Mouse (Mus musculus) embryonic facial prominence, embryonic 14.5 days (tissue): ENCODE measurements around the gene Adgrv1. TPM values are rescaled to one million over a fixed set of nuclear protein-coding genes. Genes with fewer than 3 reads are reported as not detected.
A peak's percentile ranks its signal among the peaks of the same experiment; 100 is the strongest.

Experiments used
- ATAC-seq: fragments of 200-750 bp; cut with Nextera tagmentation; 2 replicates; pipeline ENCODE4 v1.8.0; 2017; ENCODE audit warnings: low read depth, moderate number of reproducible peaks, moderate TSS enrichment
- DNase-seq: peaks from one replicate; pipeline ENCODE4 v3.0.0-alpha.2; 2015; ENCODE audit warnings: low spot score
- H3K27ac ChIP-seq: fragments of 300-500 bp; sonication (generic); replicated peaks from 2 replicates; pipeline ENCODE4 v1.5.1; 2014; ENCODE audit warnings: low read depth, mild to moderate bottlenecking, low read length, moderate library complexity
- H3K27me3 ChIP-seq: fragments of 300-500 bp; sonication (generic); replicated peaks from 2 replicates; pipeline ENCODE4 v1.6.1; 2014; ENCODE audit warnings: low read length; ENCODE audit not compliant: control insufficient read depth, insufficient read depth
- H3K36me3 ChIP-seq: fragments of 300-500 bp; sonication (generic); 2 replicates; pipeline ENCODE4 v1.6.1; 2014; ENCODE audit warnings: low read length, mixed read lengths; ENCODE audit not compliant: control insufficient read depth, insufficient read depth
- H3K4me1 ChIP-seq: fragments of 300-500 bp; sonication (generic); 2 replicates; pipeline ENCODE4 v1.6.1; 2014; ENCODE audit warnings: antibody characterized with exemption, low read length; ENCODE audit not compliant: control insufficient read depth, insufficient read depth
- H3K4me2 ChIP-seq: fragments of 300-500 bp; sonication (generic); 2 replicates; pipeline ENCODE4 v1.6.1; 2014; ENCODE audit warnings: low read depth, mild to moderate bottlenecking, low read length, moderate library complexity, mixed read lengths
- H3K4me3 ChIP-seq: fragments of 300-500 bp; sonication (generic); 2 replicates; pipeline ENCODE4 v1.5.1; 2014; ENCODE audit warnings: low read depth, mild to moderate bottlenecking, low read length
- H3K9ac ChIP-seq: fragments of 300-500 bp; sonication (generic); 2 replicates; pipeline ENCODE4 v1.6.1; 2014; ENCODE audit warnings: low read depth, mild to moderate bottlenecking, low read length, moderate library complexity, mixed read lengths
- H3K9me3 ChIP-seq: fragments of 300-500 bp; sonication (generic); 2 replicates; pipeline ENCODE4 v1.6.1; 2016; ENCODE audit warnings: low read length; ENCODE audit not compliant: control insufficient read depth
- WGBS: fragments of 180-500 bp; shearing (Covaris S2); extraction: QIAGEN DNeasy Blood & Tissue Kit; methylation state at CpG from one replicate; pipeline ENCODE4 v1.1.7; 2014; 5-methylcytosine and 5-hydroxymethylcytosine counted together
- polyA plus RNA-seq: library from polyadenylated mRNA; unstranded; fragments of >200 nt; fragmentation: Nextera tagmentation; extraction: Ambion mirVana; gene quantifications from 2 replicates; pipeline ENCODE4 v1.2.1, GENCODE M21; 2014

Gene Adgrv1
- polyA plus RNA-seq, 1 experiment from 2014 or later = 0.61 TPM

DNA sequence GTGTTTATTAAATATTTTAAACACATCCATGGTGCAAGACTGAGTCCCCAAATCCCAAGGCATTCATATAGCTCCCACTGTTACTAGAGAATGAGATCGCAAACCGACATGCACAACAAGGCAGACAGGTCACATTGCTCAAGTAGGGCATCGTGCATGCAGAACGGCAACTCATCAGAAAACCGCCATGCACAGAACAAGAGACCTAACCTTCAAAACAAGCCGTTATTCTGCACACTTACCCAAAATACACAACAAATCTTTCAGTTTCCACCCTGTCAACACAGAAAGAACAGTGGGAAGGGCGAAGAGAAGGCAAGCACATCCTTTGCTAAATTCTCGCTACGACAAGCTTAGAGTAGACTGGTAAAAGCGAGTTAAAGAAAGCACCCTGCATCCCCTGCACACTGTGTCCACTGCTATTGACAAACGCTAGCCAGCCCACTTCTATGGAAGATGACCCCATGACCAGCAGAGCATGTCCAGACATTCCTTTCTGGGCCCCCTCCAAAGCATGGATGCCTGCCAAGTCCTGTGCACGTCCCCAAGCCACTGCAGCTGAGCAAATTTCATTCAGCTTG lies 62.6 kb downstream of the Adgrv1 start:
- Histone ChIP-seq H3K27me3 (no peaks in the 10 kb centered on the region), H3K36me3 (no peaks in the 10 kb centered on the region), H3K4me2 (peak overlapping the region; percentile 12; the same call in 1 of the 2 replicates), H3K9ac (no peak overlapping the region), H3K9me3 (no peaks in the 10 kb centered on the region), H3K27ac (no peak overlapping the region), H3K4me3 (no peak overlapping the region), H3K4me1 (no peaks in the 10 kb centered on the region; the same call in 1 of the 2 replicates)
- DNase-seq (peak; percentile 75), ATAC-seq (peak; percentile 57; the same call in 1 of the 2 replicates)
- 58% methylated on average over 12 of the region's 12 CpGs for WGBS

DNA sequence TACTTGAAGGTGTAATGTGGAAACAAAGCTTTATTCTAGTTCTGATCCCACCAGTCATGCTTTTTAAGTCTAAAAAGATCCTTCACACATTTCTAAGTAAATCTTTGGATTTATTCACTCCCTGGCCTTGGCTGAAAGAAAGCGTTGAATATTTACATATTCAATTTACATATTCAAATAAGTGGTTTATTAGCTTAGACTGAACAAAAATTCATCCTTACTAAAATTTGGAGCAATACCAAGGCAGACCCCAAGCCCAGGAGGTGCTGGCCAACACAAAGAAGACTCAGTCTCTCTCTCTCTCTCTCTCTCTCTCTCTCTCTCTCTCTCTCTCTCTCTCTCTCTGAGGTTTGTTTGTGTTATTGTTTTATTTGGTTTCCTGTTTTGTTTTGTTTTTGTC lies 82.9 kb downstream of the Adgrv1 start:
- no peaks in the 10 kb centered on the region for H3K4me1 ChIP-seq
- H3K27me3 ChIP-seq = no peaks in the 10 kb centered on the region
- H3K36me3 ChIP-seq = no peaks in the 10 kb centered on the region
- no peak overlapping the region for H3K27ac ChIP-seq
- 80% methylated on average over 1 of the region's 1 CpGs for WGBS
- no peaks in the 10 kb centered on the region for H3K9me3 ChIP-seq
- no peak for DNase-seq
- no peak for ATAC-seq
- no peak overlapping the region for H3K4me3 ChIP-seq
- no peak overlapping the region for H3K4me2 ChIP-seq
- H3K9ac ChIP-seq = no peak overlapping the region

DNA sequence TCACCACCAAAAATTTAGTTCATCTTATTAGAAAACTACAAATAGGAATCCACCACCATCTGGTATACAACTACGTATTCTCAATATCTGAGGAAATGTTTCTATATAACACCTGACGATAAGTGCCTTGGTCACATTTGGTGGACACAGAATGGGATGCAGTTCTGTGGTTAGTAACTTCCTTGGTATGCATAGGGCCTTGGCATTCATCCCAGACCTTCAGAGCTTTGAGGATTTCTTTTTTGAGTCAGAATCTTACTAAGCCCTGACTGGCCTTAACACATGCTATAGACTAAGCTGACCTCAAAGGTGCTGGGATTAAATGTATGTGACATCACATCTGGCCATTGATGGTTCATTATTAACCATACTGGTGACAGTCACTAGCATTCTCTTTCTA lies 98.0 kb downstream of the Adgrv1 start:
- DNase-seq = peak; percentile 15
- Histone ChIP-seq H3K27ac (no peak overlapping the region), H3K4me2 (no peak overlapping the region), H3K4me3 (no peak overlapping the region), H3K27me3 (no peaks in the 10 kb centered on the region), H3K9me3 (no peaks in the 10 kb centered on the region), H3K4me1 (no peaks in the 10 kb centered on the region), H3K9ac (no peak overlapping the region), H3K36me3 (no peaks in the 10 kb centered on the region)
- ATAC-seq = no peak
- 80% methylated on average over 2 of the region's 2 CpGs for WGBS

DNA sequence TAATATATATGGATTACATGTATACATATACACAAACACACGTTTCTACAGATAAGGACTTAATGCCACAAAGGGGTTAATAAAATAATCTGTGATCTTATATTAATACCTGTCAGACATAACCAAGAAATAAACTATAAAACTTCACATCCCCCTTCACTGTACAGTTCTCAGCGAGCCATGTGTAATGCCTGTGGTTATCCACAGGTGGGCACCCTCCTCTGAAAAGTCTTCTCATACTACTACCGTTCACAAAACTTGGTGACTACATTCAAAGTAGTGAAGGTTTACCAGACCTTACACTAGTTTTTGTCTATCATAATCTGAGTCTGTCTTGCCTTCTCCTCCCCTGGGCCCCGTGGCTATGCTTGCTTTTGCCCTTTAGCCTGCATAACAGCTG lies 106.3 kb downstream of the Adgrv1 start:
- Histone ChIP-seq H3K27ac (no peak overlapping the region), H3K9ac (no peak overlapping the region), H3K36me3 (no peaks in the 10 kb centered on the region), H3K4me3 (no peak overlapping the region), H3K4me2 (no peak overlapping the region), H3K27me3 (no peaks in the 10 kb centered on the region), H3K4me1 (no peaks in the 10 kb centered on the region), H3K9me3 (no peaks in the 10 kb centered on the region)
- 47% methylated on average over 4 of the region's 4 CpGs for WGBS
- DNase-seq = peak; percentile 20
- peak; percentile 50; the same call in 1 of the 2 replicates for ATAC-seq

DNA sequence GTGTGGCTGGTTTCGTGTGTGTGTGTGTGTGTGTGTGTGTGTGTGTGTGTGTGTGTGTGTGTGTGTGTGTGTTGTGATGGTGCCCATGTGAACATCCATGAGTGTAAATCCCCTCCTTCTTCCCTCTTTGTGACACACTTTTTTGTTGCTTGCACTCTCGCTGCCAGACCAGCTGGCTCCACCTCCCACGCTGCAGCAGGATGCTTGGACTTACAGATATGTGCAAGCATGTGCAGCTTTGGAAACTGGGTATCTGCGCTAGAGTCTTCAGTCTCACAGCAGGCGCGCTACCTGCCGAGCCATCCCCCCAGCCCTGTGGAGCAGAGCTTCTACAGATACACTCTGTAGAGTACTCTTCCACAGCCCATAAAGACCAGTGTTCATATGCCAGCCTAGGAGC lies 122.8 kb downstream of the Adgrv1 start:
- ATAC-seq (no peak), DNase-seq (no peak)
- H3K36me3 ChIP-seq = no peaks in the 10 kb centered on the region
- H3K27me3 ChIP-seq = no peaks in the 10 kb centered on the region
- H3K9ac ChIP-seq = no peak overlapping the region
- H3K4me3 ChIP-seq = no peak overlapping the region
- no peaks in the 10 kb centered on the region for H3K4me1 ChIP-seq
- no peak overlapping the region for H3K27ac ChIP-seq
- WGBS = 88% methylated on average over 7 of the region's 7 CpGs
- no peaks in the 10 kb centered on the region for H3K9me3 ChIP-seq
- H3K4me2 ChIP-seq = no peak overlapping the region

DNA sequence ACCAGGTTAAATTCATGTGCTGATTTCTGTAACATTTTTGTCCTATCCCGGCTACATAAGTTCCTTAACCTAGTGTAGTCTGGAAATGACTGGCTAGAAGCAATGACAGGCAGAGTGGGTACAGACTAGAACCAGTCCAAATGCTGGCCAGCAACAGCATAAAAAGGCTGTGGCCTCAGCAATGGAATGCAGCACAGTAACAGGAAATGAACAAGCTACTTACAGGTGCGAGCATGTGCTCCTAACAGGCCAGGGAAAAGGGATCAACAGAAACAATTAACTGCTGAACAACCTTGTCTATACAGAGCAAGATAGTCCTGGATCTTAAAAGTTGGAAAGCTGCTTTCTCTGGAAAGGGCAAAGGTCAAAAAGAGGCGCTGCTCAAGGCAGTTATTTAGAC lies 135.9 kb downstream of the Adgrv1 start:
- no peaks in the 10 kb centered on the region for H3K36me3 ChIP-seq
- no peaks in the 10 kb centered on the region for H3K27me3 ChIP-seq
- H3K9ac ChIP-seq = no peak overlapping the region
- H3K4me1 ChIP-seq = no peaks in the 10 kb centered on the region
- no peaks in the 10 kb centered on the region for H3K9me3 ChIP-seq
- DNase-seq = no peak
- WGBS = 51% methylated on average over 3 of the region's 3 CpGs
- no peak overlapping the region for H3K4me2 ChIP-seq
- no peak overlapping the region for H3K4me3 ChIP-seq
- no peak overlapping the region for H3K27ac ChIP-seq
- no peak for ATAC-seq

DNA sequence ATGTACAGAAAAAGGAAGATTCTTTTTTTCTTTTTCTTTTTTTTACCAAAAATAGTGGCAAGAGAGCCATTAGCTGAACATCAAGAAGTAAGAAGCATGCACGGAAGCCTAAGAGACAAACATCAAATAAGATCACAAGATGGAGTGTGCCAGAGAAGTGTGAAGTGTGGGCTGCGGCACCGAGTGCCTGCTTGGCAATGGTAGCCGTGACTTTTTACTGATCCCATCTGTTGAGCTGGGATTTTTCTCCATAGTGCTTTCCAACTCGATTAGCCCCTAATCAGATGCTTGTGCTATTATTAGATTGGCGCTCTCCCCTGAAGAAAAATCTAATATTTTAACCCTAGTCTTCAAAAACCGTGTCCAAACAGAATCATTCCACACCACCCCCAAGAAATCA lies 141.0 kb downstream of the Adgrv1 start:
- ATAC-seq (no peak), DNase-seq (no peak)
- Histone ChIP-seq H3K9me3 (no peaks in the 10 kb centered on the region), H3K36me3 (no peaks in the 10 kb centered on the region), H3K9ac (no peak overlapping the region), H3K27ac (no peak overlapping the region), H3K4me1 (no peaks in the 10 kb centered on the region), H3K4me2 (no peak overlapping the region), H3K27me3 (no peaks in the 10 kb centered on the region), H3K4me3 (no peak overlapping the region)
- 77% methylated on average over 7 of the region's 7 CpGs for WGBS

DNA sequence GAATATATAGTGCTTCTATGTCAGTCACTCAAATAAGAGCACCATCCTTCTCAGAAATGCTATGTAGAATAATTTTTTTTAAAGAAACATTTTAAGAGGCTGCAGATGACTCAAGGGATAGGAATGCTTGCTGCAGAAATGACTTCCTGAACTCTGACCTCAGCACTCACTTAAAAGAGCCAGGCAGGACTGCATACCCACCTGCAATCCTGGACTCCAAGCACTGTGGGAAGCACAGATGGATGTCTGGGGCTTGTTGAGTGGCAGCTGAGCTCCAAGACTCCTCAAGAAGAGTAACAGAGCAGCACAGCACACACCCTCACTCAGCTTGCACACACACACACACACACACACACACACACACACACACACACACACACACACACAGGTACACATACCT lies 146.0 kb downstream of the Adgrv1 start:
- ATAC-seq (no peak), DNase-seq (no peak)
- no peaks in the 10 kb centered on the region for H3K9me3 ChIP-seq
- H3K9ac ChIP-seq = no peak overlapping the region
- H3K27ac ChIP-seq = no peak overlapping the region
- H3K4me3 ChIP-seq = no peak overlapping the region
- no peaks in the 10 kb centered on the region for H3K27me3 ChIP-seq
- no peaks in the 10 kb centered on the region for H3K36me3 ChIP-seq
- no peak overlapping the region for H3K4me2 ChIP-seq
- H3K4me1 ChIP-seq = no peaks in the 10 kb centered on the region

DNA sequence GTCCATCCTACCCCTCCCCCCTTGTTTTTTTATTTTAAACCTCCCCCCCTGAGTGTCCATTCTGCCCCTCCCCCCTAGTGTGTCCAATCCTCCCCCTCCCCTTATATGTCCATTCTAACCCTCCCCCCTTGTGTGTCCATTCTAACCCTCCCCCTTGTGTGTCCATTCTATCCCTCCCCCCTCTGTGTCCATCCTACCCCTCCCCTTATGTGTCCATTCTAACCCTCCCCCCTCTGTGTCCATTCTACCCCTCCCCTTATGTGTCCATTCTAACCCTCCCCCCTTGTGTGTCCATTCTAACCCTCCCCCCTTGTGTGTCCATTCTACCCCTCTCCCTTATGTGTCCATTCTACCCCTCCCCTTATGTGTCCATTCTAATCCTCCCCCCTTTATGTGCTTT lies 159.2 kb downstream of the Adgrv1 start:
- no peak overlapping the region for H3K27ac ChIP-seq
- DNase-seq (no peak), ATAC-seq (no peak)
- H3K4me3 ChIP-seq = no peak overlapping the region
- H3K4me2 ChIP-seq = no peak overlapping the region
- H3K4me1 ChIP-seq = no peaks in the 10 kb centered on the region
- no peaks in the 10 kb centered on the region for H3K36me3 ChIP-seq
- no peaks in the 10 kb centered on the region for H3K9me3 ChIP-seq
- H3K27me3 ChIP-seq = no peaks in the 10 kb centered on the region
- H3K9ac ChIP-seq = no peak overlapping the region
